Mouse (Mus musculus) spleen, adult 2 months (tissue): Measurements from ENCODE around the gene Card9.
A peak's percentile ranks its signal among the peaks of the same experiment; 100 is the strongest.

Source experiments
- CTCF ChIP-seq: fragments of 200-500 bp; IDR thresholded peaks from 2 replicates; pipeline ENCODE4 v1.5.1; 2011; ENCODE audit warnings: mild to moderate bottlenecking, inconsistent platforms; ENCODE audit not compliant: insufficient read depth, insufficient read length, insufficient replicate concordance; ENCODE audit errors: extremely low read depth
- POLR2A ChIP-seq: fragments of 200-500 bp; IDR thresholded peaks from 2 replicates; pipeline ENCODE4 v1.6.1; 2011; ENCODE audit warnings: low read depth, low read length, inconsistent platforms

GRCm38 (mm10) chr2:26389154-26389690 is 28.5 kb upstream of the Card9 start, which contains the start of the genes Entr1 and Pmpca:
- TF ChIP-seq POLR2A: peak; percentile 77
- no peak for TF ChIP-seq CTCF
